Mouse (Mus musculus): Measurements from ENCODE around the gene Mindy2. TPM values are rescaled to one million over a fixed set of nuclear protein-coding genes. Genes with fewer than 3 reads are reported as not detected.
"Not testable (repeated sequence)": the region's sequence is repeated elsewhere in the genome, so short reads cannot be mapped to it uniquely, and the experiment has no call there.

The Mindy2 gene
- total and polyA plus RNA-seq, 2 experiments from 2014 or later, result 20.4 to 35.9 TPM

GRCm38 (mm10) chr9:70562825-70563224 is 94.1 kb downstream of the Mindy2 start:
- no peak for TF ChIP-seq CTCF (IDR thresholded peaks at IDR 0.05; ENCODE audit: low read depth)
- H3K4me3 ChIP-seq (ENCODE audit: low read length), result no peak overlapping the region
- H3K9ac ChIP-seq (replicated peaks; ENCODE audit: low read length), result no peak overlapping the region
- no peaks in the 10 kb centered on the region for H3K9me3 ChIP-seq (ENCODE audit: low read length)
- ATAC-seq, result no peak
- H3K4me2 ChIP-seq (ENCODE audit: low read depth, low read length), result no peak overlapping the region
- WGBS, result 94% methylated on average over 3 of the region's 3 CpGs
- H3K4me1 ChIP-seq (ENCODE audit: insufficient read depth, low read length), result no peaks in the 10 kb centered on the region
- H3K27me3 ChIP-seq (ENCODE audit: insufficient read depth, low read length), result no peaks in the 10 kb centered on the region
- H3K36me3 ChIP-seq (ENCODE audit: insufficient read depth, low read length), result no peaks in the 10 kb centered on the region
- DNase-seq (ENCODE audit: low spot score), result no peak
- no peak overlapping the region for H3K27ac ChIP-seq

- no peak for TF ChIP-seq CTCF (IDR thresholded peaks at IDR 0.05; ENCODE audit: low read depth)
- Histone ChIP-seq H3K9ac (replicated peaks; ENCODE audit: low read length) (no peak overlapping the region), H3K27me3 (ENCODE audit: insufficient read depth, low read length) (no peaks in the 10 kb centered on the region), H3K4me3 (ENCODE audit: low read length) (no peak overlapping the region), H3K9me3 (ENCODE audit: low read length) (no peaks in the 10 kb centered on the region), H3K4me2 (ENCODE audit: low read depth, low read length) (no peak overlapping the region), H3K27ac (no peak overlapping the region), H3K4me1 (ENCODE audit: insufficient read depth, low read length) (no peaks in the 10 kb centered on the region), H3K36me3 (ENCODE audit: insufficient read depth, low read length) (no peaks in the 10 kb centered on the region)
- ATAC-seq (no peak), DNase-seq (ENCODE audit: low spot score) (no peak)
- 91% methylated on average over 5 of the region's 5 CpGs for WGBS
These were observed 100.2 kb downstream of the Mindy2 start for GRCm38 (mm10) chr9:70556796-70557195.

- Histone ChIP-seq H3K27ac (no peak overlapping the region), H3K4me3 (ENCODE audit: low read length) (no peak overlapping the region), H3K9ac (replicated peaks; ENCODE audit: low read length) (no peak overlapping the region), H3K4me2 (ENCODE audit: low read depth, low read length) (no peak overlapping the region), H3K4me1 (ENCODE audit: insufficient read depth, low read length) (no peaks in the 10 kb centered on the region), H3K36me3 (ENCODE audit: insufficient read depth, low read length) (no peaks in the 10 kb centered on the region), H3K27me3 (ENCODE audit: insufficient read depth, low read length) (no peaks in the 10 kb centered on the region), H3K9me3 (ENCODE audit: low read length) (no peaks in the 10 kb centered on the region)
- ATAC-seq (no peak), DNase-seq (ENCODE audit: low spot score) (no peak)
- TF ChIP-seq CTCF (IDR thresholded peaks at IDR 0.05; ENCODE audit: low read depth), result no peak
These were observed 101.5 kb downstream of the Mindy2 start for GRCm38 (mm10) chr9:70555431-70555830.

- not testable (repeated sequence) for DNase-seq (ENCODE audit: low spot score); H3K9ac ChIP-seq (replicated peaks; ENCODE audit: low read length); H3K4me2 ChIP-seq (ENCODE audit: low read depth, low read length); H3K27me3 ChIP-seq (ENCODE audit: insufficient read depth, low read length); H3K27ac ChIP-seq; H3K9me3 ChIP-seq (ENCODE audit: low read length); H3K4me3 ChIP-seq (ENCODE audit: low read length); H3K36me3 ChIP-seq (ENCODE audit: insufficient read depth, low read length); H3K4me1 ChIP-seq (ENCODE audit: insufficient read depth, low read length); ATAC-seq
- WGBS, result 99% methylated on average over 2 of the region's 2 CpGs
These were observed 104.7 kb downstream of the Mindy2 start for GRCm38 (mm10) chr9:70552233-70552632.

- Histone ChIP-seq H3K4me2 (ENCODE audit: low read depth, low read length) (no peak overlapping the region), H3K9ac (replicated peaks; ENCODE audit: low read length) (no peak overlapping the region), H3K9me3 (ENCODE audit: low read length) (no peaks in the 10 kb centered on the region), H3K36me3 (ENCODE audit: insufficient read depth, low read length) (no peaks in the 10 kb centered on the region), H3K27ac (no peak overlapping the region), H3K27me3 (ENCODE audit: insufficient read depth, low read length) (no peaks in the 10 kb centered on the region), H3K4me3 (ENCODE audit: low read length) (no peak overlapping the region), H3K4me1 (ENCODE audit: insufficient read depth, low read length) (no peaks in the 10 kb centered on the region)
- no peak for ATAC-seq
- no peak for DNase-seq (ENCODE audit: low spot score)
- TF ChIP-seq CTCF (IDR thresholded peaks at IDR 0.05; ENCODE audit: low read depth), result no peak
- WGBS, result 96% methylated on average over 1 of the region's 1 CpGs
These were observed 105.5 kb downstream of the Mindy2 start for GRCm38 (mm10) chr9:70551524-70551923.

Other genes with a start within 250 kb of the Mindy2 start
- gene Ccnb2, start 235.6 kb downstream of the Mindy2 start, total RNA-seq (2014; rRNA removed), result 15.5 and 17.9 TPM in 2 replicates
- gene Ccnb2, start 235.6 kb downstream of the Mindy2 start, polyA plus RNA-seq (2015; fragmentation: Nextera tagmentation; extraction: Ambion mirVana), result 28.4 and 32.7 TPM in 2 replicates
- 26.2 and 35.9 TPM in 2 replicates for gene Rnf111, start 153.4 kb downstream of the Mindy2 start, total RNA-seq (2014; rRNA removed)
- 14.9 and 15.9 TPM in 2 replicates for gene Rnf111, start 153.4 kb downstream of the Mindy2 start, polyA plus RNA-seq (2015; fragmentation: Nextera tagmentation; extraction: Ambion mirVana)
- gene Sltm, start 114.4 kb downstream of the Mindy2 start, total RNA-seq (2014; rRNA removed), result 19.4 and 23.2 TPM in 2 replicates
- 39.4 and 44.3 TPM in 2 replicates for gene Sltm, start 114.4 kb downstream of the Mindy2 start, polyA plus RNA-seq (2015; fragmentation: Nextera tagmentation; extraction: Ambion mirVana)
- gene Gm10642, start 923 bp downstream of the Mindy2 start, total RNA-seq (2014; rRNA removed), result 1.9 and 4.4 TPM in 2 replicates
- gene Gm10642, start 923 bp downstream of the Mindy2 start, polyA plus RNA-seq (2015; fragmentation: Nextera tagmentation; extraction: Ambion mirVana), result 1.1 and 2.2 TPM in 2 replicates
- gene Adam10, start 21.8 kb upstream of the Mindy2 start, total RNA-seq (2014; rRNA removed), result 13.4 and 16.9 TPM in 2 replicates
- 40.1 and 42.6 TPM in 2 replicates for gene Adam10, start 21.8 kb upstream of the Mindy2 start, polyA plus RNA-seq (2015; fragmentation: Nextera tagmentation; extraction: Ambion mirVana)